Mouse (Mus musculus) small intestine, adult 2 months (tissue): ENCODE measurements around the gene Kdf1.
A peak's percentile ranks its signal among the peaks of the same experiment; 100 is the strongest.

Experiments
- CTCF ChIP-seq: fragments of 200-500 bp; IDR thresholded peaks from 2 replicates; pipeline ENCODE4 v1.5.1; 2012; ENCODE audit warnings: low read depth, mild to moderate bottlenecking, control low read depth, inconsistent platforms, low read length, moderate library complexity, mixed read lengths; ENCODE audit not compliant: insufficient replicate concordance, insufficient read length; ENCODE audit errors: extremely low read depth
- POLR2A ChIP-seq: fragments of 200-500 bp; IDR thresholded peaks from 2 replicates; pipeline ENCODE4 v1.6.1; 2012; ENCODE audit warnings: low read depth, mild to moderate bottlenecking, control low read depth, inconsistent platforms, low read length, moderate library complexity

DNA sequence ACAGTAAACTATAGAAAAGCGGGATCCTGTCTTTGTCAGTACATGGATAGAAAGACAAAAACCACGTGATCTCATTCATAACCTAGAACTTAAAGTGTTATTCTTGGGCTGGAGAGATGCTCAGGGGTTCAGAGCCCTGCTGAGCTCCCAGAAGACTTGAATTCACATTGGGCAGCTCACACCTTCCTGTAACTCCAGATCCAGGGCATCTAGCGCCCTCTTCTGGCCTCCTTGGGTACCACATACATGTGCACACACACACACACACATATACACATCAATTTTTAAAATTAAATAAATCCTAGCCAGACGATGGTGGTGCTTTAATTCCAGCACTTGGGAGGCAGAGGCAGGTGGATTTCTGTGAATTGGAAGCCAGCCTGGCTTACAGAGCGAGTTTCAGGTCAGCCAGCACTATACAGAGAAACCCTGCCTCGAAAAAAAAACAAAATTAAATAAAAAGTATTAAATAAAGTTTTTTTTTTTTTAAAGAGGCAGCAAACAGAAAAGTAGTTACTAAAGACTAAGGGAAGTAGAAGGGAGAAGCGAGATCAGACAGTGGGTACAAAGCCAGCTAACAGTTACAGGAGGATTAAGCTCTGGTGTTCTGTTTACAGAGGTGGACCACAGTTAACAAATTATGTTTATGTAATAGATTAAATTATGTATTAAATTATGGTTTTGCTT lies 47.5 kb upstream of the Kdf1 start:
- TF ChIP-seq CTCF (peak; percentile 19; the same call in 1 of the 2 replicates), POLR2A (no peak)
